In the genomic region with DNA sequence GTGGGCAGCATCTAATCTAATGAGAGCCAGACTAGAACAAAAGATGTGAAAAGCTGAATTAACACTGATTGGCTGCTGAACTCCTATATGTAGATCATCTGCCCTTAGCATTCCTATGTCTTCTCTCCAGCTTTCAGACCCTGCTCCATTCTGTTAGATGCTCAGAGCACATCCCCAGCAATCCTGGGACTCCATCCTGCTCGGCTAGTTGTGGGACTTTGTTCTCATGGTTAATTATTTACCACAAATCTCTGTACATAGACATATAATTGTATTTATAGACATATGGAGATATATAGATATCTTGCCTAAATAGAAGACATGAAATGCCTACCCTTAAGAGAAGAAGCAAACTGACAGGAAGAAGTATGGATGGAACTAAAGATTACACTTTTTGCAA, we compare ENCODE assay signal across 29 mouse cellular contexts. TPM values are rescaled to one million over a fixed set of nuclear protein-coding genes. Genes with fewer than 3 reads are reported as not detected.
DNase-seq lines count a peak whose midpoint lies in the region; ATAC-seq and TF ChIP-seq lines count a peak whose summit lies in the region.
"Had no signal": no experiment of that assay in that cellular context is flagged by ENCODE, and none has a peak within 500 bp of the region (broad histone marks: within the 10 kb centered on the region; RNA-seq: fewer than 3 reads in every experiment).

No protein-coding gene starts in this region.

- DNase-seq in liver, embryonic 13.5 days, result no peak
- DNase-seq in liver, postnatal 0 days, result no peak
- no peak for DNase-seq in liver
- no peak for DNase-seq in gastrocnemius, adult 8-10 months (ENCODE audit: low spot score in 2 of 2)
- DNase-seq in cerebellum, postnatal 36 days, result no peak
- DNase-seq: adrenal gland, postnatal 10 days; adrenal gland, postnatal 36 days; B cell, adult 2 months; cerebellum, adult 18-20 months; cerebellum, adult 9-10 months; cerebellum, postnatal 14 days; forebrain, postnatal 0 days; gastrocnemius, adult 2 months; gastrocnemius, postnatal 36 days; heart, postnatal 10 days; heart, postnatal 36 days had no signal

- no peaks in the 10 kb centered on the region for H3K27me3 ChIP-seq in liver, embryonic 13.5 days
- H3K27me3 ChIP-seq in liver, postnatal 0 days (ENCODE audit: insufficient read depth, low read length), result no peaks in the 10 kb centered on the region
- no peaks in the 10 kb centered on the region for H3K27me3 ChIP-seq in liver, embryonic 16.5 days (ENCODE audit: control insufficient read depth, insufficient read depth, low read depth, low read length)
- H3K27me3 ChIP-seq: CH12.LX; embryonic facial prominence, embryonic 12.5 days; embryonic facial prominence, embryonic 15.5 days; heart, embryonic 12.5 days; heart, embryonic 15.5 days; hindbrain, embryonic 13.5 days had no signal

- H3K4me3 ChIP-seq in liver, embryonic 13.5 days (replicated peaks), result no peak overlapping the region
- H3K4me3 ChIP-seq in liver, postnatal 0 days (ENCODE audit: low read depth, low read length), result no peak overlapping the region
- H3K4me3 ChIP-seq in liver, embryonic 16.5 days (ENCODE audit: low read depth, low read length), result no peak overlapping the region
- H3K4me3 ChIP-seq: embryonic facial prominence, embryonic 12.5 days; embryonic facial prominence, embryonic 15.5 days; gastrocnemius, adult 2 months; heart, embryonic 12.5 days; heart, embryonic 15.5 days; hindbrain, embryonic 10.5 days; hindbrain, embryonic 13.5 days had no signal

- peak; percentile 47; the same call in 1 of the 2 replicates for ATAC-seq in liver, embryonic 13.5 days (ENCODE audit: low read depth)
- no peak for ATAC-seq in liver, postnatal 0 days
- peak; percentile 21 for ATAC-seq in liver, embryonic 16.5 days (ENCODE audit: low read depth)
- ATAC-seq in megakaryocyte progenitor cell, adult 5-6 weeks (replicated peaks; ENCODE audit: poor library complexity), result peak; percentile 31; the same call in 1 of the 2 replicates
- ATAC-seq: forebrain, embryonic 14.5 days; forebrain, postnatal 0 days; hindbrain, embryonic 16.5 days; Patski had no signal

- no peak overlapping the region for H3K9ac ChIP-seq in liver, embryonic 13.5 days
- no peak overlapping the region for H3K9ac ChIP-seq in liver, postnatal 0 days (replicated peaks)
- H3K9ac ChIP-seq in liver, embryonic 16.5 days (ENCODE audit: low read depth, low read length), result no peak overlapping the region
- H3K9ac ChIP-seq: embryonic facial prominence, embryonic 12.5 days; embryonic facial prominence, embryonic 15.5 days; forebrain, postnatal 0 days; heart, embryonic 12.5 days; heart, embryonic 15.5 days; hindbrain, embryonic 13.5 days had no signal

- H3K4me1 ChIP-seq in liver, embryonic 13.5 days (replicated peaks), result peaks cover 4% of the 10 kb centered on the region; the same call in 1 of the 2 replicates
- no peaks in the 10 kb centered on the region for H3K4me1 ChIP-seq in liver, postnatal 0 days (ENCODE audit: insufficient read depth)
- peaks cover 4% of the 10 kb centered on the region for H3K4me1 ChIP-seq in liver, embryonic 16.5 days (ENCODE audit: control insufficient read depth, low read depth, low read length)
- H3K4me1 ChIP-seq: embryonic facial prominence, embryonic 12.5 days; embryonic facial prominence, embryonic 15.5 days; heart, embryonic 12.5 days; heart, embryonic 15.5 days; hindbrain, embryonic 10.5 days; hindbrain, embryonic 13.5 days had no signal

- H3K4me2 ChIP-seq in liver, embryonic 13.5 days, result no peak overlapping the region
- H3K4me2 ChIP-seq in liver, postnatal 0 days (ENCODE audit: low read depth, low read length), result no peak overlapping the region
- H3K4me2 ChIP-seq in liver, embryonic 16.5 days (ENCODE audit: low read depth, low read length), result no peak overlapping the region
- H3K4me2 ChIP-seq: embryonic facial prominence, embryonic 12.5 days; embryonic facial prominence, embryonic 15.5 days; heart, embryonic 12.5 days; heart, embryonic 15.5 days; hindbrain, embryonic 13.5 days had no signal

- H3K27ac ChIP-seq in liver, embryonic 13.5 days, result no peak overlapping the region
- no peak overlapping the region for H3K27ac ChIP-seq in liver, postnatal 0 days (ENCODE audit: low read depth)
- no peak overlapping the region for H3K27ac ChIP-seq in liver, embryonic 16.5 days (ENCODE audit: low read length)
- H3K27ac ChIP-seq: embryonic facial prominence, embryonic 12.5 days; embryonic facial prominence, embryonic 15.5 days; gastrocnemius, adult 2 months; heart, embryonic 15.5 days; hindbrain, embryonic 10.5 days; hindbrain, embryonic 13.5 days had no signal

- H3K36me3 ChIP-seq in liver, embryonic 13.5 days, result no peaks in the 10 kb centered on the region
- H3K36me3 ChIP-seq in liver, postnatal 0 days (replicated peaks; ENCODE audit: insufficient read depth, low read length), result no peaks in the 10 kb centered on the region
- H3K36me3 ChIP-seq in liver, embryonic 16.5 days (ENCODE audit: control insufficient read depth, insufficient read depth), result no peaks in the 10 kb centered on the region
- H3K36me3 ChIP-seq: embryonic facial prominence, embryonic 12.5 days; embryonic facial prominence, embryonic 15.5 days; G1E; heart, embryonic 12.5 days; heart, embryonic 15.5 days; hindbrain, embryonic 10.5 days; hindbrain, embryonic 13.5 days had no signal

- TF ChIP-seq EP300 in liver, postnatal 0 days (IDR thresholded peaks at IDR 0.05; ENCODE audit: low read depth), result no peak

- TF ChIP-seq CTCF in liver, postnatal 0 days (IDR thresholded peaks at IDR 0.05; ENCODE audit: low read depth), result no peak

- no peaks in the 10 kb centered on the region for H3K9me3 ChIP-seq in liver, embryonic 13.5 days (replicated peaks)
- no peaks in the 10 kb centered on the region for H3K9me3 ChIP-seq in liver, postnatal 0 days (ENCODE audit: low read length)
- no peaks in the 10 kb centered on the region for H3K9me3 ChIP-seq in liver, embryonic 16.5 days (replicated peaks; ENCODE audit: control insufficient read depth, low read length)
- H3K9me3 ChIP-seq: embryonic facial prominence, embryonic 12.5 days; embryonic facial prominence, embryonic 15.5 days; G1E; heart, embryonic 12.5 days; heart, embryonic 15.5 days; hindbrain, embryonic 10.5 days; hindbrain, embryonic 13.5 days had no signal

- 50% methylated on average over 1 of the region's 1 CpGs for WGBS in liver, embryonic 13.5 days (ENCODE audit: insufficient replicate concordance)
- 51% methylated on average over 1 of the region's 1 CpGs for WGBS in liver, postnatal 0 days (ENCODE audit: insufficient replicate concordance)
- 45% methylated on average over 1 of the region's 1 CpGs for WGBS in liver, embryonic 16.5 days (ENCODE audit: insufficient replicate concordance)

RNA-seq across cellular contexts. Expression of a gene that starts 55.5 kb away (rescaled TPM):
- 3.8 and 4.3 TPM in 2 replicates for polyA plus RNA-seq in liver, embryonic 13.5 days (2015; fragmentation: Nextera tagmentation; extraction: Ambion mirVana)
- 2.5 and 2.6 TPM in 2 replicates for polyA plus RNA-seq in liver, postnatal 0 days (2015; fragmentation: Nextera tagmentation; extraction: Ambion mirVana)
- 3.4 TPM in 2 replicates for polyA plus RNA-seq in liver, embryonic 16.5 days (2015; fragmentation: Nextera tagmentation; extraction: Ambion mirVana)
- 30.1 and 31.4 TPM in 2 replicates for total RNA-seq in megakaryocyte progenitor cell, adult 5-6 weeks (2015)
- 15.7 and 17.2 TPM in 2 replicates for total RNA-seq in megakaryocyte progenitor cell, adult 5-6 weeks (2017)
- 10 to 100 TPM; 18.3 to 30.0 (median 24.9) TPM for total RNA-seq in gastrocnemius, adult 8-10 months (2022)

RNA-seq across cellular contexts. Expression of a gene that starts 57.7 kb away (rescaled TPM):
- polyA plus RNA-seq in liver, embryonic 13.5 days (2015; fragmentation: Nextera tagmentation; extraction: Ambion mirVana), result 37.5 and 41.6 TPM in 2 replicates
- polyA plus RNA-seq in liver, postnatal 0 days (2015; fragmentation: Nextera tagmentation; extraction: Ambion mirVana), result 20.9 and 21.6 TPM in 2 replicates
- polyA plus RNA-seq in liver, embryonic 16.5 days (2015; fragmentation: Nextera tagmentation; extraction: Ambion mirVana), result 27.6 and 28.9 TPM in 2 replicates
- 122 and 143 TPM in 2 replicates for total RNA-seq in megakaryocyte progenitor cell, adult 5-6 weeks (2015)
- total RNA-seq in megakaryocyte progenitor cell, adult 5-6 weeks (2017), result 149 and 173 TPM in 2 replicates
- 10 to 100 TPM in 2 of 4 experiments, 1 to 10 TPM in 2; 7.3 to 13.5 (median 11.4) TPM for total RNA-seq in gastrocnemius, adult 8-10 months (2022)
